Mouse (Mus musculus): ENCODE measurements at regions not wholly inside any gene's neighbourhood (a gene's known extent, or its start where the extent isn't known, plus 50 kb on each side); places are given as distances from the start of the nearest gene placed in this dataset.

GRCm38 (mm10) chr8:126681948-126682651, 88.3 kb upstream of the Irf2bp2 start:
- peak; percentile 80 for ATAC-seq
- H3K4me3 ChIP-seq (ENCODE audit: low read depth, low read length): no peak overlapping the region
- no peaks in the 10 kb centered on the region for H3K9me3 ChIP-seq (ENCODE audit: low read length)
- H3K9ac ChIP-seq (replicated peaks; ENCODE audit: low read depth): no peak overlapping the region
- peak overlapping the region; percentile 82 for H3K27ac ChIP-seq (ENCODE audit: low read length)
- TF ChIP-seq EP300 (IDR thresholded peaks at IDR 0.05) (peak; percentile 90), CTCF (IDR thresholded peaks at IDR 0.05) (peak; percentile 24)
- 25% methylated on average over 6 of the region's 6 CpGs for WGBS
- H3K4me2 ChIP-seq (replicated peaks; ENCODE audit: low read depth, low read length): no peak overlapping the region
- H3K4me1 ChIP-seq (ENCODE audit: insufficient read depth, low read depth, low read length): peaks cover 9% of the 10 kb centered on the region; the same call in 1 of the 2 replicates
- DNase-seq (ENCODE audit: low spot score): peak; percentile 96
- H3K36me3 ChIP-seq (ENCODE audit: insufficient read depth, low read length): no peaks in the 10 kb centered on the region
- no peaks in the 10 kb centered on the region for H3K27me3 ChIP-seq (replicated peaks; ENCODE audit: insufficient read depth, low read length)

GRCm38 (mm10) chr8:126678004-126678751, 84.4 kb upstream of the Irf2bp2 start:
- DNase-seq (ENCODE audit: low spot score) (no peak), ATAC-seq (no peak)
- no peak overlapping the region for H3K9ac ChIP-seq (replicated peaks; ENCODE audit: low read depth)
- no peaks in the 10 kb centered on the region for H3K9me3 ChIP-seq (ENCODE audit: low read length)
- H3K4me2 ChIP-seq (replicated peaks; ENCODE audit: low read depth, low read length): no peak overlapping the region
- TF ChIP-seq EP300 (IDR thresholded peaks at IDR 0.05): no peak
- H3K27me3 ChIP-seq (replicated peaks; ENCODE audit: insufficient read depth, low read length): no peaks in the 10 kb centered on the region
- no peaks in the 10 kb centered on the region for H3K36me3 ChIP-seq (ENCODE audit: insufficient read depth, low read length)
- H3K27ac ChIP-seq (ENCODE audit: low read length): no peak overlapping the region
- peaks cover 9% of the 10 kb centered on the region; the same call in 1 of the 2 replicates for H3K4me1 ChIP-seq (ENCODE audit: insufficient read depth, low read depth, low read length)
- WGBS: 77% methylated on average over 13 of the region's 13 CpGs
- no peak overlapping the region for H3K4me3 ChIP-seq (ENCODE audit: low read depth, low read length)

- Histone ChIP-seq H3K27me3 (replicated peaks; ENCODE audit: insufficient read depth, low read length) (no peaks in the 10 kb centered on the region), H3K4me3 (ENCODE audit: low read depth, low read length) (no peak overlapping the region), H3K9me3 (ENCODE audit: low read length) (no peaks in the 10 kb centered on the region), H3K36me3 (ENCODE audit: insufficient read depth, low read length) (no peaks in the 10 kb centered on the region), H3K4me2 (replicated peaks; ENCODE audit: low read depth, low read length) (no peak overlapping the region), H3K27ac (ENCODE audit: low read length) (no peak overlapping the region), H3K9ac (replicated peaks; ENCODE audit: low read depth) (no peak overlapping the region), H3K4me1 (ENCODE audit: insufficient read depth, low read depth, low read length) (no peaks in the 10 kb centered on the region)
- ATAC-seq (no peak), DNase-seq (ENCODE audit: low spot score) (no peak)
- WGBS: 91% methylated on average over 2 of the region's 2 CpGs
- no peak for TF ChIP-seq EP300 (IDR thresholded peaks at IDR 0.05)
- no peak for TF ChIP-seq CTCF (IDR thresholded peaks at IDR 0.05)
Measured at GRCm38 (mm10) chr8:126675153-126675552, 81.4 kb upstream of the Irf2bp2 start.

GRCm38 (mm10) chr8:126673038-126673740, 79.4 kb upstream of the Irf2bp2 start:
- 39% methylated on average over 9 of the region's 9 CpGs for WGBS

GRCm38 (mm10) chr8:126671594-126671993, 77.8 kb upstream of the Irf2bp2 start:
- Histone ChIP-seq H3K4me2 (replicated peaks; ENCODE audit: low read depth, low read length) (no peak overlapping the region), H3K27ac (ENCODE audit: low read length) (no peak overlapping the region), H3K36me3 (ENCODE audit: insufficient read depth, low read length) (no peaks in the 10 kb centered on the region), H3K27me3 (replicated peaks; ENCODE audit: insufficient read depth, low read length) (no peaks in the 10 kb centered on the region), H3K4me3 (ENCODE audit: low read depth, low read length) (no peak overlapping the region), H3K9ac (replicated peaks; ENCODE audit: low read depth) (no peak overlapping the region), H3K4me1 (ENCODE audit: insufficient read depth, low read depth, low read length) (peaks cover 19% of the 10 kb centered on the region), H3K9me3 (ENCODE audit: low read length) (no peaks in the 10 kb centered on the region)
- ATAC-seq (no peak), DNase-seq (ENCODE audit: low spot score) (no peak)
- no peak for TF ChIP-seq CTCF (IDR thresholded peaks at IDR 0.05)
- no peak for TF ChIP-seq EP300 (IDR thresholded peaks at IDR 0.05)
- 91% methylated on average over 11 of the region's 11 CpGs for WGBS

More at GRCm38 (mm10) chr8:126673038-126673740, 79.4 kb upstream of the Irf2bp2 start:
- Histone ChIP-seq H3K4me2 (replicated peaks; ENCODE audit: low read depth, low read length) (no peak overlapping the region), H3K4me1 (ENCODE audit: insufficient read depth, low read depth, low read length) (peaks cover 5% of the 10 kb centered on the region; the same call in 1 of the 2 replicates), H3K9ac (replicated peaks; ENCODE audit: low read depth) (no peak overlapping the region), H3K9me3 (ENCODE audit: low read length) (no peaks in the 10 kb centered on the region), H3K27ac (ENCODE audit: low read length) (no peak overlapping the region), H3K36me3 (ENCODE audit: insufficient read depth, low read length) (no peaks in the 10 kb centered on the region), H3K4me3 (ENCODE audit: low read depth, low read length) (no peak overlapping the region), H3K27me3 (replicated peaks; ENCODE audit: insufficient read depth, low read length) (no peaks in the 10 kb centered on the region)
- DNase-seq (ENCODE audit: low spot score) (peak; percentile 39), ATAC-seq (peak; percentile 50)
- TF ChIP-seq CTCF (IDR thresholded peaks at IDR 0.05): no peak
- TF ChIP-seq EP300 (IDR thresholded peaks at IDR 0.05): 0 out of 2 replicates have a peak, but pooled peaks have one; percentile 34

GRCm38 (mm10) chr8:126669919-126670318, 76.1 kb upstream of the Irf2bp2 start:
- Histone ChIP-seq H3K27ac (ENCODE audit: low read length) (peak overlapping the region; percentile 54; the same call in 1 of the 2 replicates), H3K4me2 (replicated peaks; ENCODE audit: low read depth, low read length) (no peak overlapping the region), H3K9ac (replicated peaks; ENCODE audit: low read depth) (no peak overlapping the region), H3K4me3 (ENCODE audit: low read depth, low read length) (no peak overlapping the region), H3K27me3 (replicated peaks; ENCODE audit: insufficient read depth, low read length) (no peaks in the 10 kb centered on the region), H3K9me3 (ENCODE audit: low read length) (no peaks in the 10 kb centered on the region), H3K36me3 (ENCODE audit: insufficient read depth, low read length) (no peaks in the 10 kb centered on the region), H3K4me1 (ENCODE audit: insufficient read depth, low read depth, low read length) (peaks cover 29% of the 10 kb centered on the region)
- TF ChIP-seq EP300 (IDR thresholded peaks at IDR 0.05): no peak
- TF ChIP-seq CTCF (IDR thresholded peaks at IDR 0.05): no peak
- DNase-seq (ENCODE audit: low spot score) (no peak), ATAC-seq (no peak)
- 86% methylated on average over 9 of the region's 9 CpGs for WGBS
